Mouse (Mus musculus) stomach, postnatal 0 days (tissue): ENCODE measurements around the gene Vps29.

Source experiments
- CTCF ChIP-seq: IDR thresholded peaks from 2 replicates; pipeline ENCODE4 v1.5.1; 2016; ENCODE audit warnings: antibody characterized with exemption, low read depth, mild to moderate bottlenecking, moderate library complexity
- EP300 ChIP-seq: optimal IDR thresholded peaks from 2 replicates; pipeline ENCODE3; 2016; ENCODE audit warnings: antibody characterized with exemption

GRCm38 (mm10) chr5:122327283-122327682, 26.9 kb upstream of the Vps29 start:
- TF ChIP-seq EP300: no peak
- TF ChIP-seq CTCF: no peak
